Mouse (Mus musculus) liver, adult 10 weeks (tissue): ENCODE measurements around the gene Phlda2. TPM values are rescaled to one million over a fixed set of nuclear protein-coding genes. Genes with fewer than 3 reads are reported as not detected.

Experiments used
- polyA plus RNA-seq: library from polyadenylated mRNA; stranded (reverse); fragments of 350-450 nt; fragmentation: Illumina TruSeq; extraction: RNeasy Lipid Tissue Mini Kit (QIAGEN cat#74804); gene quantifications from one replicate; pipeline ENCODE4 v1.2.3, GENCODE M21; 2014; ENCODE audit warnings: low read depth, low replicate concordance

Phlda2 gene
- polyA plus RNA-seq, result not detected

GRCm38 (mm10) chr7:143502418-143503200 is at the start of gene Phlda2:
Gene Phlda2, minus strand, starts transcription at chr7:143503150.

DNA sequence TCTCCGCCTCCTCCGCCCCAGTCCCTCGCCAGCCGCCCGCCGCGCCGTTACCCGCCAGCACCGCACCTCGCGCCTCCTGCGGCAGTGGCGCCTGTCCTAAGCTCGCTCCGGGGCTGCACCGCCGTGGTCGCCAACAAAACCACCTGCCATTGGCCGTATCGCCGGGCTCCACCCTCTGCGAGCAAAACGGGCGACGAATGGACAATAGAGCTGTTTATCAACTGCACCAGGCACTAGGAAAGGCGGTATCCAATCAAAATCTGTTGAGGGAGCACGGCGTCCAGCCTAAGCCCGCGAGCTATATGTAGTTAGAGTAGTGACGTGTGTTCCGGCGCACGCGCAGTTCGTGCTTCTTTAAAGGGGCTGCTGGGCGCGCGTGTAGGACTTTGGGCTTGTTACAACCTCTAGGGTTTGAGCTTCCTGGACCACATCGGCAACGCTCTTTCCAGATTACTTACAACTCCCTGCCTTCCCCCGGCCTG is 46.1 kb upstream of the Phlda2 start, which contains the start of gene Nap1l4:
Gene Nap1l4 (minus strand): TSS at position 131 of the 482 bp plus-strand sequence.

DNA sequence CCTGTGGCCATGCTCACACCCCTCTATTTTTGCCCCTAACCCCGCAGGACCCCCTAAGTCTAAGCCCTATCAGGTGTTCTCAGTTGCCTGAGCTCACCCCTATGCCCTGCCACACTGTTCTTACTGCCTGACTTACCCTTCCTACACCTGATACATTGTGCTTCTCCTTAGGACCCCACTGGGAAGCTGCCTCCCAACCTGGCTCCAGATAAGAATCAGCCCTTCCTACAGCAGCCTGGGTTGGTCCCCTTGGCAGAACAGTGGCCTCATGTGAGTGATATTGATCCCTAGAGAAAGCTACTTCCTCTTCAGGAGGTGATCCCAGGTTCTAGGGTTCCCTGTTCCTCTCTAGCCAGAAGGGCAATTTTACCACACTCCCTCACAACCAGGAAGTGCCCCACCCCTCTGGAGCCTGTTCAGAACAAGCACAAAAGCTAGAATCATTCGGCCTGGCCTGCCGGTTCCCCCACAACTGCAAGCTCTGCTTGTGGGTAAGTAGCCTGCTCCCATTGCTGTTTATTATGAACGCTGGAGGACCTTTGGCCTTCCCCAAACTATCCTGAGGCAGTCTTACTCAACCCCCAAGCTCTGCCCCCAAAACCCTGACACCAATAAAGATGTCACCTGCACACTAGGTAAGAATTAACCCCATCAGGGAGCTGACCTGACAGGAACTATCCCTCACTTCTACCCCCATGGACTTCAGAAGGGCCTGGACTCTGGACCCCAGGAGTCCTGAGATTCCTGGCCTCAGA is 29.4 kb downstream of the Phlda2 start, which contains the start of gene Slc22a18:
Gene Slc22a18 (plus strand): TSS at position 390 of the 755 bp plus-strand sequence.

GRCm38 (mm10) chr7:143460874-143461273 is 42.1 kb downstream of the Phlda2 start, which contains the start of gene Cdkn1c:
Gene Cdkn1c, minus strand, starts transcription at chr7:143461050.

Other genes starting within 250 kb of the Phlda2 start
- 3.2 TPM for gene Cdkn1c, start 42.1 kb downstream of the Phlda2 start, polyA plus RNA-seq
- gene Slc22a18, start 29.4 kb downstream of the Phlda2 start, polyA plus RNA-seq, result 7.9 TPM
- 36.8 TPM for gene Nap1l4, start 46.0 kb upstream of the Phlda2 start, polyA plus RNA-seq
- 14.8 TPM for gene Cars, start 96.9 kb upstream of the Phlda2 start, polyA plus RNA-seq
- 0.93 TPM for gene Tnfrsf26, start 125.6 kb upstream of the Phlda2 start, polyA plus RNA-seq
- gene Tnfrsf22, start 146.5 kb upstream of the Phlda2 start, polyA plus RNA-seq, result 1.2 TPM
- gene Tnfrsf23, start 182.7 kb upstream of the Phlda2 start, polyA plus RNA-seq, result 0.45 TPM